Mouse (Mus musculus) lung, postnatal 0 days (tissue): Measurements from ENCODE around the gene Osbp2. TPM values are rescaled to one million over a fixed set of nuclear protein-coding genes. Genes with fewer than 3 reads are reported as not detected.
"Not testable (repeated sequence)": the region's sequence is repeated elsewhere in the genome, so short reads cannot be mapped to it uniquely, and the experiment has no call there.

ENCODE experiments used
- ATAC-seq: fragments of 200-750 bp; cut with Nextera tagmentation; 2 replicates; pipeline ENCODE4 v1.8.0; 2017; ENCODE audit warnings: moderate library complexity
- DNase-seq: peaks from one replicate; pipeline ENCODE4 v3.0.0-alpha.2; 2016; ENCODE audit warnings: low spot score
- H3K27ac ChIP-seq: fragments of 300-500 bp; sonication (generic); 2 replicates; pipeline ENCODE4 v1.5.1; 2014; ENCODE audit warnings: antibody characterized with exemption, mild to moderate bottlenecking, low read length, mixed read lengths
- H3K27me3 ChIP-seq: fragments of 300-500 bp; sonication (generic); replicated peaks from 2 replicates; pipeline ENCODE4 v1.6.1; 2014; ENCODE audit warnings: low read length, mixed read lengths; ENCODE audit not compliant: insufficient read depth
- H3K36me3 ChIP-seq: fragments of 300-500 bp; sonication (generic); 2 replicates; pipeline ENCODE4 v1.6.1; 2014; ENCODE audit warnings: low read length, mixed read lengths; ENCODE audit not compliant: insufficient read depth
- H3K4me1 ChIP-seq: fragments of 300-500 bp; sonication (generic); 2 replicates; pipeline ENCODE4 v1.6.1; 2014; ENCODE audit warnings: antibody characterized with exemption, low read depth, low read length, mixed read lengths; ENCODE audit not compliant: insufficient read depth
- H3K4me2 ChIP-seq: fragments of 300-500 bp; sonication (generic); replicated peaks from 2 replicates; pipeline ENCODE4 v1.6.1; 2014; ENCODE audit warnings: low read depth, mild to moderate bottlenecking, low read length, moderate library complexity, mixed read lengths
- H3K4me3 ChIP-seq: fragments of 300-500 bp; sonication (generic); 2 replicates; pipeline ENCODE4 v1.5.1; 2014; ENCODE audit warnings: low read depth, low read length
- H3K9ac ChIP-seq: fragments of 300-500 bp; sonication (generic); replicated peaks from 2 replicates; pipeline ENCODE4 v1.6.1; 2014; ENCODE audit warnings: low read depth, mild to moderate bottlenecking
- H3K9me3 ChIP-seq: fragments of 300-500 bp; sonication (generic); 2 replicates; pipeline ENCODE4 v1.6.1; 2016; ENCODE audit warnings: low read length, mixed read lengths
- CTCF ChIP-seq: IDR thresholded peaks from 2 replicates; pipeline ENCODE4 v1.5.1; 2016; ENCODE audit warnings: antibody characterized with exemption, mild to moderate bottlenecking
- EP300 ChIP-seq: IDR thresholded peaks from 2 replicates; pipeline ENCODE4 v1.6.1; 2016; ENCODE audit warnings: antibody characterized with exemption, mild to moderate bottlenecking, control low read depth
- WGBS: fragments of 180-500 bp; shearing (Covaris S2); extraction: QIAGEN DNeasy Blood & Tissue Kit; methylation state at CpG from one replicate; pipeline ENCODE4 v1.1.7; 2014; 5-methylcytosine and 5-hydroxymethylcytosine counted together
- polyA plus RNA-seq: library from polyadenylated mRNA; unstranded; fragments of >200 nt; fragmentation: Nextera tagmentation; extraction: Ambion mirVana; gene quantifications from 2 replicates; pipeline ENCODE4 v1.2.1, GENCODE M21; 2015

The Osbp2 gene
- polyA plus RNA-seq = 0.11 and 0.17 TPM in 2 replicates

DNA sequence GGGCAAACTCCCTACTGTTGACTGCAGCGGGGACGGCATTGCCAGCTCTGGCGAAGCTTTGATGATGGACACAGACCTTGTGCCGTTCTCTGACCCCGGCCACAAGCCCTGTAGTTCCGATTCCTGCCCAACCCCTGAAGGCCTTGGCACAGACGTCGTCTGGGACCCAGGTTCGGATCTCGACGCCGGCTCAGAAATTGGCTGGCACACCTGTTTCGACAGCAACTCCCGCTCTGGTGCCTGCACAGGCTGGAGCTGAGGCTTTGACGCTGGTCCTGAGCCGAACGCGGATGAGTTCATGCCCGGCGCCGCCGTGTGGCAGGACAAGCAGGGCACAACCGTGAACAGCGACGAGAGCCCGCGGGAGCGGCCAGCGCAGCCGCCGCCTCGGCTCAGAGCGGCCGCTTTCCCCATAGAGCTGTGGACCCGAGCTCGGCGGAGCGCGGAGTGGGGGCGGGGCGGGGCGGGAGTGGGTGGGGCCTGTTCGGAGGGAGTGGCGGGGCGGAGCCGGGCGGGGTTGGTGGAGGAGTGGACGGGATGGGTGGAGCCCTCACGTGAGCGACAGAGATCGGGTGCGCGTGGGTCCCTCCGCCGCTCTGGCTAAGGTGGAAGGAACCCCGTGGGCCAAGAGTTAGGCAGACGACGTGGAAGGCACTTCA lies at the start of gene Osbp2:
TSS of gene Osbp2 (minus strand) at position 450 of the 659 bp plus-strand sequence.
- Histone ChIP-seq H3K27ac (no peak within 1 kb of the TSS), H3K9ac (no peak within 1 kb of the TSS; the same call in 1 of the 2 replicates), H3K36me3 (no peaks in the 10 kb centered on the region), H3K27me3 (no peaks in the 10 kb centered on the region; the same call in 1 of the 2 replicates), H3K4me2 (peak within 1 kb of the TSS; percentile 70), H3K4me3 (peak within 1 kb of the TSS; percentile 30), H3K9me3 (no peaks in the 10 kb centered on the region), H3K4me1 (no peaks in the 10 kb centered on the region)
- peak; percentile 97 for ATAC-seq
- WGBS = 5% methylated on average over 45 of the region's 58 CpGs
- TF ChIP-seq CTCF = peak; percentile 65
- TF ChIP-seq EP300 = no peak
- peak; percentile 85 for DNase-seq

DNA sequence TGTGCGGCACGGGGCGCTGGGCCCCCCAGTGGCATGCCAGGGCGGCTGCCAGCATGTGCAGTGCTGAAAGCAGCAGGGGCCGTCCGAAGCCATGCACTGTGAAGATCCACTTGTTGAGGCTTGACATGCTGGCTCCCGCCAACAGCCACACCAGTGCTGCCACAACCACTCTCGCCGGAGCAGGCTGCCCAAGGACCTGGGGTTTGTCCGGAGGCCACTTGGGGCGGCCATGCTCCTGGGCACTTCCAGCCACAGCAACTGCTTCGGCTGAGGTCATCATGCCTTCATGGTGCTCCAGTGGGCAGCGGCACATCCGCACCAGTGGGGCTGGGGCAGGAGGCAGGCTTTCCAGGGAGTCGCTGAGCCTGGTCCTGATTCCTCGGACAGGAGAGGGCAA lies 49.2 kb upstream of the Osbp2 start:
- ATAC-seq (peak; percentile 7), DNase-seq (peak; percentile 43)
- H3K9ac ChIP-seq = peak overlapping the region; percentile 55

DNA sequence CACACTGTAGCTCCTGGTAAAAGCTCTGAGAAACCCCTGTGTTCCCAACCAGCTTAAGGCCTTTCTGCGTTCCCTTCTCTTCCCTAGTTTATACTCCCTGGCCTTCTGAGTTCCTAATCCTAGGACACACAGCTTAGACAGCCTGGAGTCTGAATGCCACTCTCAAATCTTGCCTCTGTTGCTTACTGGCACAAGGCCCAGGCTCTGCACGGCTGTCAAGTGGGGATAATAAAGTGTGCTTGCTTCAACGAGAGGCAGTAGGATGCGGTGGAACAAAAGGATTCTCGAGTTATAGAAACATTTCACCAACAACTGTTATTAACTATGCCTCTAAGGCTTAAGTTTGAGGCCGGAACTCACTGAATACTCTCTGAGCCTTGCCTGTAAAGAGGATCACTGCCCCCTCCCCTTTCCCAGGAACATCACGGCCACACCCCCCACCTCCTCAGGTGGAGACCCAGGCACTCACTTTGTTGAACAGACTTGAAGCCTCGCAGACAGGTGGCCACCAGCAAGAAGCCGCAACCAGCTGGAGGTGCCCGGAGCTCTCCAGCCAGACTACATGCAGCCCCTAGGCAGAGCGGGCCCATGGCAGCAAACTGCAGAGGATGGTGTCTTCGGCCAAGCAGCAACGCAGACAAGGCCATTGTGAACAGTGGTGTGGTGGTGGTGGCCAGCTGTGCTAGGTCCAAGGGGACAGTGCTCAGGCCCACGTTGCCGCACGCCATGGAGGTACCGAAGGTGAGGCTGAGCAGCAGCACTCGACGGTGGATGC lies 48.6 kb upstream of the Osbp2 start:
- TF ChIP-seq CTCF (no peak), EP300 (no peak)
- Histone ChIP-seq H3K27ac (no peak overlapping the region), H3K4me2 (peak overlapping the region; percentile 79), H3K9me3 (no peaks in the 10 kb centered on the region), H3K4me3 (peak overlapping the region; percentile 53), H3K36me3 (no peaks in the 10 kb centered on the region), H3K4me1 (peaks cover 15% of the 10 kb centered on the region), H3K27me3 (no peaks in the 10 kb centered on the region), H3K9ac (peak overlapping the region; percentile 55; the same call in 1 of the 2 replicates)
- DNase-seq (no peak), ATAC-seq (no peak)
- WGBS = 23% methylated on average over 19 of the region's 19 CpGs

More for the DNA sequence above, 49.2 kb upstream of the Osbp2 start:
- Histone ChIP-seq H3K9me3 (no peaks in the 10 kb centered on the region), H3K4me2 (peak overlapping the region; percentile 79), H3K36me3 (no peaks in the 10 kb centered on the region), H3K4me3 (peak overlapping the region; percentile 53), H3K4me1 (peaks cover 15% of the 10 kb centered on the region), H3K27me3 (no peaks in the 10 kb centered on the region), H3K27ac (peak overlapping the region; percentile 73; the same call in 1 of the 2 replicates)
- WGBS = 7% methylated on average over 16 of the region's 16 CpGs
- TF ChIP-seq EP300 (no peak), CTCF (peak; percentile 36; the same call in 1 of the 2 replicates)

DNA sequence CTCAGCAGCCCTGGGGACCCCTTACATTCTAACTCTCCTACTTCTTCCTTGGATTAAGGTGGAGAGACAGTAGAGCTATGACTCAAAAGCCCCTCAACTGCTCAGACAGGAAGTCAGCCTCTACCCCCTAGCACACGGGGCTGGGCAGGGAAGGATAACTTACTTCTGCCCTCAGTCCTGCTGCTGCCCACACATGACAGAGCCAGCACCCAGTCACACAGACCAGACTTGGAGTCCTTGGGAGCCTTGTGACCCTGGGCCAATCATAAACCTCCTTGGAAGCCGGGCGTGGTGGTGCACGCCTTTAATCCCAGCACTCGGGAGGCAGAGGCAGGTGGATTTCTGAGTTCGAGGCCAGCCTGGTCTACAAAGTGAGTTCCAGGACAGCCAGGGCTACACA lies 47.7 kb upstream of the Osbp2 start:
- not testable (repeated sequence) for H3K27ac ChIP-seq, H3K4me3 ChIP-seq, H3K27me3 ChIP-seq, H3K9me3 ChIP-seq, DNase-seq, H3K36me3 ChIP-seq, H3K9ac ChIP-seq, ATAC-seq
- Histone ChIP-seq H3K4me1 (peaks cover 15% of the 10 kb centered on the region), H3K4me2 (peak overlapping the region; percentile 25; the same call in 1 of the 2 replicates)
- WGBS = 82% methylated on average over 5 of the region's 6 CpGs

DNA sequence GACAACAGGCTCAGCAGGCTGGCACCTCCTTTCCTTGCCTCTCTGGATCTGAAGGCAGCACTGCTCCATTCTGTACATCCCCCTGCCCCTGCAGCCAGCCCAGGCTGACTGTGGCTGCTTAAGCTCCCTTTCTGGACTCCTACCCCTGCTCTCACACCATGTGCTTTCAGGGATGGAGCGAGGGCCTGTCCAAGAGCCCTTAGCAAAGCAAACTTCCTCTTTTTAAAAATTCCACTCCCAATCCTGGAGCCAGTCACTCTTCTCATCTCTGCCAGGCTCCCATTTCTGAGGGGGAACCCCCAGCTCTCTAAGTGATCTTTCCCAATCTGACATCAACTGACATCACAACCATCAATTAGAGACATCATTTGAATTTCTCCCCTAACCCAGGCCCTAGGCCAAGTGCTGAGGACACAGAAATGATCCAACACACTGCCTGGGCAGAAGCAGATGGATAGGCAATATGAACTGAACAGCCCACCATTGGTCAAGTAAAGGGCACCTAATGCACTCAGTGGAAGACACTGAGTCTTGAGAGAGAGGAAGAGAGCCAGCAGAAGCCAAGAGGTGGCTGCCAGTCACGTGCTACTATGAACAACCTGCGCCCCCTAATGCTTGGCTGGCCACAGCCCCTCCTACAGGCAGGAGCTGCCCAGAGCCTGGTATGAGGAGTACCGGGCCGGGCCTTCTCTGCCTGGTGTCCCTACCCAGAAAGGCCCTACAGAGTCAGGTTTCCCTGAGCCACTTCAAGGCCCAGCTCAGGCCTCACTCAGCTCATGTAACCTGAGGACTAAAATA lies 47.0 kb upstream of the Osbp2 start:
- 56% methylated on average over 5 of the region's 5 CpGs for WGBS
- TF ChIP-seq CTCF (peak; percentile 21; the same call in 1 of the 2 replicates), EP300 (no peak)
- Histone ChIP-seq H3K36me3 (no peaks in the 10 kb centered on the region), H3K9me3 (no peaks in the 10 kb centered on the region), H3K27ac (no peak overlapping the region), H3K9ac (no peak overlapping the region), H3K4me2 (no peak overlapping the region), H3K4me1 (peaks cover 15% of the 10 kb centered on the region), H3K27me3 (no peaks in the 10 kb centered on the region), H3K4me3 (no peak overlapping the region)
- ATAC-seq (no peak), DNase-seq (peak; percentile 54)

DNA sequence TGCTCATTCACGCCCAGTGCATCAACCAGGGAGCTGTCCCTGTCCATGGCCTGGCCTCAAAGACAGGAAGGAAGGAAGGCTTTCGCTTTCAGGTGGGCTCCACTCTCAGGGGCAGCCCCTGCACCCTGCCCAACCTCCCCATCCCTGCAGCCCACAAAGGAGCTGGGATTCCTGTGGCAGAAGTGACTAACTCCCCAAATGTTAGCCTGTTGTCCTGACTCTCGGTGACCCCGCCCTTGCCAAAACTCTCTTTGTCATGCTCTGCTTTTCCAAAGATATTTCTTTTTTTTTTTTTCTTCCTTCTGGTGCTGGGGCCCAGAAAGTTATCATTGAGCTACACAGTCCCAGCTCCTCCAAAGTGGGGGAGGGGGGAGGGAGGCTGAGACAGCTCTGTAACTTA lies 45.5 kb upstream of the Osbp2 start:
- TF ChIP-seq EP300 (no peak), CTCF (no peak)
- peaks cover 15% of the 10 kb centered on the region for H3K4me1 ChIP-seq
- no peaks in the 10 kb centered on the region for H3K9me3 ChIP-seq
- ATAC-seq (no peak), DNase-seq (no peak)
- no peak overlapping the region for H3K27ac ChIP-seq
- no peak overlapping the region for H3K9ac ChIP-seq
- H3K27me3 ChIP-seq = no peaks in the 10 kb centered on the region
- H3K4me2 ChIP-seq = no peak overlapping the region
- H3K36me3 ChIP-seq = no peaks in the 10 kb centered on the region
- H3K4me3 ChIP-seq = no peak overlapping the region
- WGBS = 85% methylated on average over 4 of the region's 4 CpGs
